Mouse (Mus musculus): ENCODE data around the gene Ly6g6e.
"Not testable (repeated sequence)": the region's sequence is repeated elsewhere in the genome, so short reads cannot be mapped to it uniquely, and the experiment has no call there.

Ly6g6e gene

GRCm38 (mm10) chr17:35102299-35102698 lies 25.6 kb downstream of the Ly6g6e start:
- DNase-seq (ENCODE audit: low spot score in 2 of 2) = no peak

GRCm38 (mm10) chr17:35103221-35103690 lies 26.6 kb downstream of the Ly6g6e start:
- no peak for DNase-seq (ENCODE audit: low spot score in 2 of 2)

DNA sequence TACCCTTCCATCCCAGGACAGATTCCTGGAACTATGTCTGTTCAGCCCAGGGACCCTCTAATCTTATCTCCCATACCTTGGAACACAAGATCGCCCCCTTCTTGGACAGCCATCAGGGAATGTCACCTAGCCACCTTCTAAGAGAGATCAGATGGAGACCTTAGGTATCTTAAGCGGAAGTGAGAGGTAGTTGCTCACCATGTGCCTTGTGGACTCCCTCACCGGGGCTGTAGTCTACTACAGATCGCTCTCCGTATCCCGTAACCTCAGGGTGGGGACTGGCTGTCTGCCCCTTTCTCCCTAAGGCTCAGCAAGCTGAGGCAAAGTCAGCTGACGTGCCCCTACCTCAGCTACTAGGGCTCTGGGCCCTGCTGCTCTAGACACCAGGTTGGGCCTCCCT lies 27.4 kb downstream of the Ly6g6e start:
- DNase-seq (ENCODE audit: low spot score in 2 of 2) = no peak

DNA sequence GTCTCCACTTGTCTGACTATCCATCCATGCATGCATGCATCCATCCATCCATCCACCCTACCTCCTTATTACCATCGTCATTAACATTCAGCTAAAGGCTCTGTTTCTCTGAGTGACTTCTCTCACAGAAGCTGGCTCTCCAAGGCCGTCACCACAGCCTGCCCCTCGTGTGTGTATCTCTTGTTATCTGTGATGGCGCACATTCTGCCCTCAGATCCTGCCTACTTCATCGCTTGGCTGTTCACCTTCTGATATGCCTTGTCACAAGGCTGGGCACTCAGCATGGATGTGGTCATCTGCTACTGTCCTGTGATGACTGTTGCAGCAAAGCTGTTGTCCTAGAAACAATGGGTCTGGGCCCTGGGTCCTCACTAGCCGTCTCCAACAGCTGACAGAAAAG lies 28.1 kb downstream of the Ly6g6e start:
- no peak for DNase-seq (ENCODE audit: low spot score in 2 of 2)

GRCm38 (mm10) chr17:35105740-35106389 lies 29.2 kb downstream of the Ly6g6e start:
- DNase-seq (ENCODE audit: low spot score in 2 of 2) = no peak

DNA sequence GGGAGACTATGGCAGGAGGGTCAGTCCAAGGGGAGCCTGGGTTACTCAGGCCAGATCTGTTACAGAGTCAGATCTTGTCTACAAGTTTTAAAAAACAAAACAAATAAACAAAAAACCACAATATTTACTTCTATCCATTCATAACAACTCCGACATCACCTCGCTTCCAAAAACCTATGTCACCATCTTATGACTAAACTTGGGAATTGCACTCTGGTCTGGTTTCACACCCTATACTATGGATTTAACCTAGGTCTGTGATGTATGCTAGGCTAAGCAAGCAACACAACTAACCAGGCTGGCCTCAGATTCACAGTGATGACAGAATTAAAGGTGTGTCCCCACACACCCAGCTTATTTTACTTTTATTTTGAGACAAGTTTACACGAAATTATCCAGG lies 29.8 kb downstream of the Ly6g6e start:
- DNase-seq (ENCODE audit: low spot score in 2 of 2) = no peak

GRCm38 (mm10) chr17:35108097-35108496 lies 31.4 kb downstream of the Ly6g6e start, which contains the start of gene Ly6g5c:
TSS of gene Ly6g5c (plus strand) at chr17:35108279.
- no peak for DNase-seq (ENCODE audit: low spot score in 2 of 2)

- DNase-seq (ENCODE audit: low spot score in 2 of 2) = no peak
Measured at GRCm38 (mm10) chr17:35111774-35112173, 35.1 kb downstream of the Ly6g6e start.

GRCm38 (mm10) chr17:35115046-35116019 lies 38.6 kb downstream of the Ly6g6e start, which contains the start of gene Ly6g5b:
TSS of gene Ly6g5b (minus strand) at chr17:35115428.
- no peak for DNase-seq (ENCODE audit: low spot score in 2 of 2)

DNA sequence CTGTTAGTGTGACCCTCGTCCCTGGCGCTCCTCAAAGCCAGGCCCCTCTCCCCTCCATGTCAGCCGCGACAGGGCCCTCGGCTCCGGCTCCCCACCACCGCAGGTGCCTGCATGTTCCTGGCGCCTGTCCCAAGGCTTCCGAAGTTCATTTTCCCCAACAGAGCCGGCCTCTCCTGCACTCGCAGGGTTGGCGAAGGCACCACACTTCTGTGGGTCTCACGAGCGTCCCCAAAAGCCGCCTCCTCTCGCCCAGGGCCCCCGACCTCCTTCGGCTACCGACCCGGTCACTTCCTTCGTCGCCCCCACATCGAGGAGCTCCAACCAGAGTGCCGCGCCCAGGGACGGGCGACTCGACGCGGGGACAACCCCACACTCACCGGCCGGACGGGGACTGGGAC lies 44.0 kb downstream of the Ly6g6e start:
- peak; percentile 61 to 62 for DNase-seq (ENCODE audit: low spot score in 2 of 2)

DNA sequence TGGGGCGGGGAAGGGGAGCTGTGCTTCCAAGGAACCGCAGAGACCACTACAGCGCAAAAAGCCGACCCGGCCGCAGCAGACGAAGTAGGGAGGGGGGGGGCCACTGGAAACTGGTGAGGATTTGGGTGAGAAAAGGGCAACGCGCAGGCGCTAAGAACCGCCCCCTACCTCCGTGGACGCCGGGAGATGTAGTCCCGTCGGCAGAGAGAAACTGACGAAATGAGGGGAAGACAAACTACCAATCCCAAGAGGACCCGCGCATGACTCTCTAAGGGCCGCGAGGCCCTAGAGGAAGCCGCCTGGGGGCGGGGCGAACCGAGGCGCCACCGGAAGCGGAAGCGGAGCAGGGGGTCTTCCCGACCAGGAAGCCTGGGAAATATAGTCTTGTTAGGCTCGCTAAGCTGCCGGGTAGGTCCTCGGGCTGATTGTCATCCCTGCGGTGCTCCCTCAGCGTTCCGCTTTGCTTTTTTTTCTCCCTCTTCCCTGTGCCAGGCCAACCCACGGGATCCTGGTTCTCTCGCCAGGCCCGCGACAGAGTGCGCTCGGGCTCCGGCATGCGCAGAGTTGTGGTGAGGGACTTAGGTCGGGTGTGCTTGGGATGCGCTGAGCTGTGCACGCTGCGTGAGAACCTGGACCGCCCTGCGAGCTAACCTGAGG lies 44.6 kb downstream of the Ly6g6e start, which contains the start of gene Gpank1:
Gene Gpank1 (plus strand): TSS at position 313 of the 657 bp plus-strand sequence.
- DNase-seq (ENCODE audit: low spot score in 2 of 2) = peak; percentile 99

DNA sequence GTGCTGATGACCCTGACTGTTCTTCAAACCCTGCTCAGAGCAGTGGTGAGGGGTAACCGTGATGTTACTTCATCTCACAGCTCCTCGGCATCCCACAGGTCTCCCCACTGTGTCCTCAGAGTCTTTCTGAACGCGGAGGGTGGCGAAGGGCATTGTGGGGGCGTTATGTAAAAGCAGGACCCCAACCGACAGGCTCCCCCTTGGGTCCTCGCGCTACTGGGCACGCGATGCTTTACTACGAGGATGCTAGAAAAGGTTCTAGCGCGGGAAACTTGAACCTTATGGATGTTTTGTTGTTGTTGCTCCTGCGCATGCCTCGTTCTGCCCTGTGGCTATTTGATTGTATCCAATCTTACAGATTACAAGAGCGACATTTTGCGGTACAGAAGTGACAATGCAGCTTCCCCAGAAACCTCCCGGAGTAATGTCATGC lies 45.2 kb downstream of the Ly6g6e start, which contains the start of gene Csnk2b:
Gene Csnk2b (minus strand): TSS at position 183 of the 433 bp plus-strand sequence.
- peak; percentile 79 to 85 for DNase-seq (ENCODE audit: low spot score in 2 of 2)

GRCm38 (mm10) chr17:35123287-35123686 lies 46.6 kb downstream of the Ly6g6e start:
- DNase-seq (ENCODE audit: low spot score in 2 of 2) = not testable (repeated sequence)

- DNase-seq (ENCODE audit: low spot score in 2 of 2) = not testable (repeated sequence)
Measured at GRCm38 (mm10) chr17:35124261-35124896, 47.7 kb downstream of the Ly6g6e start.

DNA sequence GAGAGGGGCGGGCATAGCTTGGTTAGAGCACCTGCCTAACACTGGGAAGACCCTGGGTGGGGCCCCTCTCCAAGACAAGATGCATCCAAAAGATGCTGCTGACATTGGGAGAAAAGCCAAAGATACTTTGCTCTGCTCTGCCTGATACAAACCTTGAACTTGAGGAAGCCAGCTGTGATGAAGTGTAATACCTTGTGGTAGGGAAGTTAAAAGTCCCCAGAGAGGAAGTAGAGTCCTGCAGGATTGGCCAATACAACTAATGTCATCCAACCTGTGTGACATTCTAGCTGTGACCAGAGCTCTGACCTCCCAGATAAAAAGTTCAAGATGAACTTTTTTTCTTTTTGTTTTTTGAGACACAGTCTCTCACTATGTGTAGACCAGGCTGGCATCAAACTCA lies 48.4 kb downstream of the Ly6g6e start:
- DNase-seq (ENCODE audit: low spot score in 2 of 2) = no peak

DNA sequence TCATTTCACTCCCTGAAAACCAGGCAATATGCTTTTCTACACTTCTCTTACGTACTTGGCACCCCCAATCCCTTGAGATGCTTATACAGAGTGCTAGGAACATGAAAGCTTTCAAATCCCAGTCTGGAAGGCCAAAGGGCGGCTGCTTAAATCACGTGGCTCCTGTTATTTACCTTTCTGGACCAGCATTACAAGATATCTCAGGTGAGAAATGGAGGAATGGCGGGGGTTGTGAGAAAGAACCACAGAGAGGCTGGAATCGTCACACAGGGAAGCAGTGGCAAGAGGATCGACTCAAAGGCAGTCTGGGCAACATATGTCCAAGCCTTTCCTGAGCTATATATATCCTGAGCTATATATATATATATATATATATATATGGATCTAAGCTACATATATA lies 48.9 kb downstream of the Ly6g6e start:
- no peak for DNase-seq (ENCODE audit: low spot score in 2 of 2)

GRCm38 (mm10) chr17:35126206-35126611 lies 49.5 kb downstream of the Ly6g6e start, which contains the start of gene D17H6S53E:
TSS of gene D17H6S53E (plus strand) at chr17:35126373.
- DNase-seq (ENCODE audit: low spot score in 2 of 2) = peak; percentile 84 to 86

GRCm38 (mm10) chr17:35127017-35127416 lies 50.3 kb downstream of the Ly6g6e start:
- DNase-seq (ENCODE audit: low spot score in 2 of 2) = no peak
